Mouse (Mus musculus) liver, postnatal 0 days (tissue): ENCODE results near the gene Triobp.

Experiments used
- CTCF ChIP-seq: sonication (generic); IDR thresholded peaks from 2 replicates; pipeline ENCODE4 v1.5.1; 2016; ENCODE audit warnings: antibody characterized with exemption, low read depth
- EP300 ChIP-seq: IDR thresholded peaks from 2 replicates; pipeline ENCODE4 v1.6.1; 2016; ENCODE audit warnings: antibody characterized with exemption, low read depth, mild to moderate bottlenecking

GRCm38 (mm10) chr15:79013382-79013781 lies 65.9 kb downstream of the Triobp start:
- TF ChIP-seq EP300: no peak
- TF ChIP-seq CTCF: no peak
